Mouse (Mus musculus): ENCODE results near the gene Tns3.

Tns3 gene

DNA sequence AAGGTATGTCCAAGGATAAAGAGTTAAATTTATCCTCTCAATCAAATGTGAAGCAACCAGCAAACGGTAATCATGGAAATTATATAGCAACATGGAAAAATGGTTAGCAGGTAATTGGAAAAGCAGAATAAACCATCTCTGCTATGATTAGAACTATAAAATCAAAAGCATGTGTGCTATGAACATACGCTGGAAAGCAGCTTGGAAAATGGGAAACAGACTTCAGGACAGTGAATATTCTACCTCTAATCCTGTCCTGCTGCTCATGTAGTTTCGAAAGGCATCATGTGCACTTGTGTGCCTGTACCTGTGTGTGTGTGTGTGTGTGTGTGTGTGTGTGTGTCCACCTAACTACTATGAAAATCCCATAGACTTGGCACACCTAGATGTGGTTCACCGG lies 226.1 kb downstream of the Tns3 start:
- no peak for DNase-seq (ENCODE audit: low read depth)

DNA sequence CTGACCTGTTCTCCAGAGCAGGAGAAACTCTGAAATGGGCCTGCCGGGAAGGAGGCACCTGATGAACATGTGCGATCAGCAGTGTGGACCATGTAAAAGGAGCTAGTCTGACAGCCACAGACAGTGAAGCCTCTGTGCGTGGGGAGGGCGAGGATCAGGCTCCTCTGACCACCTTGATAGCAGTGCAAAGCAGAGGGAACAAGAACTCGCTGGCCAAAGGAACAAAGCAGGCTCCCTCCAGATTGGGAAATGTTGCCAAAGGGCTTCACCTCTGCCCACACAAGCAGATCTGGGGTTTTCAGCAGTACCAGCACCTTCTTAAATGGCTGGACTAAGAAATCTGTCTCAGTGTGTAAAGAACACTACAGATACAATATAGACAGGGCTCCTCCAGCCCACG lies 229.2 kb downstream of the Tns3 start:
- no peak for DNase-seq (ENCODE audit: low read depth)

DNA sequence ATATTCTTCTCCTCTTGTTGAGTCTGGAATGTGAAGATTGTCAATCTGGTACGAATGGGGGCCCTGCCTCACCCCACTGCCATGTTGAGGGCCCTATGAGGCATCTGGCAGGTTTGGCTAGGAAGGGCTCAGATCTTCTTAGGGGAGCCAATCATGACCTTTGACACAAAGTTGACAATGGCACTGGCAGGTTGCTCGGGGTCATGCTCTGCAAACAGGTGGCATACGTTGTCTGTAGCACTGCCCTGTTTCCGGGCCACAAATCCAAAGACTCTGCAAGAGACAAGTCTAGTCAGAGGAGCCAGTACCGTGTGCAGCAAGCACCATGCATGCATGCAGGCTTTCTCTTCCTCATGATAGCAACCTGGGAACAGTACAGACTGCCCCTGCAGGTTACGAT lies 230.0 kb downstream of the Tns3 start:
- no peak for DNase-seq (ENCODE audit: low read depth)

GRCm38 (mm10) chr11:8433443-8433842 lies 230.9 kb downstream of the Tns3 start:
- DNase-seq (ENCODE audit: low read depth): no peak

GRCm38 (mm10) chr11:8432941-8433340 lies 231.4 kb downstream of the Tns3 start:
- DNase-seq (ENCODE audit: low read depth): no peak

- no peak for DNase-seq (ENCODE audit: low read depth)
These were observed 236.7 kb downstream of the Tns3 start for GRCm38 (mm10) chr11:8427660-8428059.

- DNase-seq (ENCODE audit: low read depth): no peak
These were observed 239.1 kb downstream of the Tns3 start for GRCm38 (mm10) chr11:8425226-8425570.

GRCm38 (mm10) chr11:8424342-8425225 lies 239.8 kb downstream of the Tns3 start:
- peak; percentile 9 for DNase-seq (ENCODE audit: low read depth)

GRCm38 (mm10) chr11:8405225-8405899 lies 259.0 kb downstream of the Tns3 start:
- peak; percentile 17 for DNase-seq (ENCODE audit: low read depth)

- no peak for DNase-seq (ENCODE audit: low read depth)
These were observed 263.0 kb downstream of the Tns3 start for GRCm38 (mm10) chr11:8401328-8401727.

DNA sequence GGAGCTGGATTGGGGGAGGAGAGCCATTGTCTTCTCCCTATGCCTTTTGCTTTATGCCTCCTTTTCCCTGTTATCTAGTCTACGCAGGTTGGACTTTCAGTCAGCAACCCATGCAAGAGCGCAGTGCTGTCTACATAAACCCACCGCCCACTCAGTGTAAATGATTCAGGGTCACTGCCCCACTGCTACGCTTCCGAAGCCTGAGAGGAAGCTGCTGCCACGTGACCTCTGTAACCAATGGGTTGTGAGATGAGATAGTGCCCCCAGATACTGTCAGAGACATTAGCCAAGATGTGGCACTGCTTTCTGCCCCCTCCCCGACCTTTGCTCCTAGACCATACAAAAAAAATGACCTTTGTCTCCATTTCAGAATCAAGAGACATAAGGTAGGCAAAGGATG lies 268.0 kb downstream of the Tns3 start:
- DNase-seq (ENCODE audit: low read depth): no peak

DNA sequence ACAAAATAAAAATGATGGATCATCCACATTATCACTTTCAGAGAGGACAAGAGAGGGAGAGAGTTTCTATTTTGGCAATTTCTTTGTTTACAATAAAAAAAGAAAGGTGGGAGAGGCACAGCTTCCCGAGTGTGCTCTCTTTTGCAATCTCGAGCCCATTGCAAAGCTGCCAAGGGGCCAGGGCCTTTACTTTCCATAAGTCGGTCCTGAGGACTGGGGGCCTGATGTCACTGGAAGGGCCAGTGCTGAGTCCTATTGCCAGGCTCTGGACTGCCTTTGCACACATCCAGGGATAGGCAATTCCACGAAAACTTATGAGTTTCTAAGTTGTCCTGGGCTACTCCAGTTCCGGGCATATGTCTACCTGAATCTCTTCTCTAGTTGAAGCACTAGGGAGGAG lies 272.8 kb downstream of the Tns3 start:
- no peak for DNase-seq (ENCODE audit: low read depth)

GRCm38 (mm10) chr11:8385891-8386405 lies 278.4 kb downstream of the Tns3 start:
- DNase-seq (ENCODE audit: low read depth): no peak

Data from c-Kit-positive CD71-positive TER-119-negative erythroid progenitor cells, embryonic 14.5 days (primary cell).